Mouse (Mus musculus): Measurements from ENCODE around the gene 1700037C18Rik. TPM values are rescaled to one million over a fixed set of nuclear protein-coding genes. Genes with fewer than 3 reads are reported as not detected.
"Not testable (repeated sequence)": the region's sequence is repeated elsewhere in the genome, so short reads cannot be mapped to it uniquely, and the experiment has no call there.

Gene 1700037C18Rik
- polyA plus RNA-seq, 1 experiment from 2014 or later = 7.6 TPM

- Histone ChIP-seq H3K4me1 (ENCODE audit: control insufficient read depth in 2 of 2, insufficient read depth in 2 of 2, low read length in 2 of 2) (peaks cover 3 to 10% of the 10 kb centered on the region in 2 experiments; a peak in 3 of 4 replicates), H3K9ac (ENCODE audit: low read length) (peak overlapping the region; percentile 81), H3K4me3 (ENCODE audit: control insufficient read depth in 1 of 2, insufficient read depth in 1 of 2, low read depth in 1 of 2, low read length in 2 of 2) (peak overlapping the region; percentile 63 to 85), H3K4me2 (ENCODE audit: low read length) (peak overlapping the region; percentile 93), H3K36me3 (ENCODE audit: control insufficient read depth, insufficient read depth, low read length) (peaks cover 28% of the 10 kb centered on the region), H3K27me3 (ENCODE audit: control insufficient read depth, insufficient read depth, low read length) (no peaks in the 10 kb centered on the region), H3K27ac (replicated peaks in 1 of 2; ENCODE audit: control insufficient read depth in 1 of 2, insufficient read depth in 1 of 2, low read depth in 2 of 2, low read length in 2 of 2) (peak overlapping the region; percentile 55 to 58), H3K9me3 (ENCODE audit: control insufficient read depth, low read length) (no peaks in the 10 kb centered on the region)
- no peak for ATAC-seq (ENCODE audit: insufficient number of reproducible peaks, insufficient read depth, low FRiP score, low read depth)
- WGBS = 2% methylated on average over 16 of the region's 16 CpGs
Observed at GRCm38 (mm10) chr16:3871815-3872214, 36.7 kb downstream of the 1700037C18Rik start.

GRCm38 (mm10) chr16:3859254-3859653 is 49.2 kb downstream of the 1700037C18Rik start:
- ATAC-seq (ENCODE audit: insufficient number of reproducible peaks, insufficient read depth, low FRiP score, low read depth) = no peak
- 91% methylated on average over 4 of the region's 4 CpGs for WGBS

GRCm38 (mm10) chr16:3855776-3856175 is 52.7 kb downstream of the 1700037C18Rik start:
- Histone ChIP-seq H3K27ac (replicated peaks in 1 of 2; ENCODE audit: control insufficient read depth in 1 of 2, insufficient read depth in 1 of 2, low read depth in 2 of 2, low read length in 2 of 2) (no peak overlapping the region), H3K36me3 (ENCODE audit: control insufficient read depth, insufficient read depth, low read length) (peaks cover 5% of the 10 kb centered on the region), H3K9ac (ENCODE audit: low read length) (no peak overlapping the region), H3K4me2 (ENCODE audit: low read length) (no peak overlapping the region), H3K9me3 (ENCODE audit: control insufficient read depth, low read length) (no peaks in the 10 kb centered on the region), H3K27me3 (ENCODE audit: control insufficient read depth, insufficient read depth, low read length) (no peaks in the 10 kb centered on the region), H3K4me1 (ENCODE audit: control insufficient read depth in 2 of 2, insufficient read depth in 2 of 2, low read length in 2 of 2) (no peaks in the 10 kb centered on the region), H3K4me3 (ENCODE audit: control insufficient read depth in 1 of 2, insufficient read depth in 1 of 2, low read depth in 1 of 2, low read length in 2 of 2) (no peak overlapping the region)
- no peak for ATAC-seq (ENCODE audit: insufficient number of reproducible peaks, insufficient read depth, low FRiP score, low read depth)
- WGBS = 69% methylated on average over 1 of the region's 1 CpGs

More at GRCm38 (mm10) chr16:3859254-3859653, 49.2 kb downstream of the 1700037C18Rik start:
- Histone ChIP-seq H3K36me3 (ENCODE audit: control insufficient read depth, insufficient read depth, low read length) (peaks cover 30% of the 10 kb centered on the region), H3K4me2 (ENCODE audit: low read length) (no peak overlapping the region), H3K27me3 (ENCODE audit: control insufficient read depth, insufficient read depth, low read length) (no peaks in the 10 kb centered on the region), H3K4me1 (ENCODE audit: control insufficient read depth in 2 of 2, insufficient read depth in 2 of 2, low read length in 2 of 2) (no peaks in the 10 kb centered on the region), H3K4me3 (ENCODE audit: control insufficient read depth in 1 of 2, insufficient read depth in 1 of 2, low read depth in 1 of 2, low read length in 2 of 2) (no peak overlapping the region), H3K9me3 (ENCODE audit: control insufficient read depth, low read length) (no peaks in the 10 kb centered on the region), H3K27ac (replicated peaks in 1 of 2; ENCODE audit: control insufficient read depth in 1 of 2, insufficient read depth in 1 of 2, low read depth in 2 of 2, low read length in 2 of 2) (no peak overlapping the region), H3K9ac (ENCODE audit: low read length) (no peak overlapping the region)

- no peaks in the 10 kb centered on the region for H3K27me3 ChIP-seq (ENCODE audit: control insufficient read depth, insufficient read depth, low read length)
- H3K9me3 ChIP-seq (ENCODE audit: control insufficient read depth, low read length) = no peaks in the 10 kb centered on the region
- no peak overlapping the region for H3K27ac ChIP-seq (replicated peaks in 1 of 2; ENCODE audit: control insufficient read depth in 1 of 2, insufficient read depth in 1 of 2, low read depth in 2 of 2, low read length in 2 of 2)
- no peak for ATAC-seq (ENCODE audit: insufficient number of reproducible peaks, insufficient read depth, low FRiP score, low read depth)
- H3K9ac ChIP-seq (ENCODE audit: low read length) = no peak overlapping the region
- no peaks in the 10 kb centered on the region for H3K36me3 ChIP-seq (ENCODE audit: control insufficient read depth, insufficient read depth, low read length)
- no peaks in the 10 kb centered on the region for H3K4me1 ChIP-seq (ENCODE audit: control insufficient read depth in 2 of 2, insufficient read depth in 2 of 2, low read length in 2 of 2)
- WGBS = 60% methylated on average over 11 of the region's 11 CpGs
- no peak overlapping the region for H3K4me3 ChIP-seq (ENCODE audit: control insufficient read depth in 1 of 2, insufficient read depth in 1 of 2, low read depth in 1 of 2, low read length in 2 of 2)
- H3K4me2 ChIP-seq (ENCODE audit: low read length) = no peak overlapping the region
Observed at GRCm38 (mm10) chr16:3854437-3855182, 53.9 kb downstream of the 1700037C18Rik start.

- H3K9ac ChIP-seq (ENCODE audit: low read length) = no peak overlapping the region
- H3K4me2 ChIP-seq (ENCODE audit: low read length) = no peak overlapping the region
- H3K36me3 ChIP-seq (ENCODE audit: control insufficient read depth, insufficient read depth, low read length) = no peaks in the 10 kb centered on the region
- H3K27ac ChIP-seq (replicated peaks in 1 of 2; ENCODE audit: control insufficient read depth in 1 of 2, insufficient read depth in 1 of 2, low read depth in 2 of 2, low read length in 2 of 2) = no peak overlapping the region
- no peak for ATAC-seq (ENCODE audit: insufficient number of reproducible peaks, insufficient read depth, low FRiP score, low read depth)
- H3K4me1 ChIP-seq (ENCODE audit: control insufficient read depth in 2 of 2, insufficient read depth in 2 of 2, low read length in 2 of 2) = peaks cover 1 to 5% of the 10 kb centered on the region in 2 experiments; a peak in 2 of 4 replicates
- H3K9me3 ChIP-seq (ENCODE audit: control insufficient read depth, low read length) = no peaks in the 10 kb centered on the region
- no peak overlapping the region for H3K4me3 ChIP-seq (ENCODE audit: control insufficient read depth in 1 of 2, insufficient read depth in 1 of 2, low read depth in 1 of 2, low read length in 2 of 2)
- H3K27me3 ChIP-seq (ENCODE audit: control insufficient read depth, insufficient read depth, low read length) = no peaks in the 10 kb centered on the region
- 16% methylated on average over 11 of the region's 12 CpGs for WGBS
Observed at GRCm38 (mm10) chr16:3852586-3852985, 55.9 kb downstream of the 1700037C18Rik start.

- not testable (repeated sequence) for H3K36me3 ChIP-seq (ENCODE audit: control insufficient read depth, insufficient read depth, low read length); H3K27me3 ChIP-seq (ENCODE audit: control insufficient read depth, insufficient read depth, low read length); ATAC-seq (ENCODE audit: insufficient number of reproducible peaks, insufficient read depth, low FRiP score, low read depth); H3K27ac ChIP-seq (replicated peaks in 1 of 2; ENCODE audit: control insufficient read depth in 1 of 2, insufficient read depth in 1 of 2, low read depth in 2 of 2, low read length in 2 of 2); H3K9me3 ChIP-seq (ENCODE audit: control insufficient read depth, low read length); H3K4me3 ChIP-seq (ENCODE audit: control insufficient read depth in 1 of 2, insufficient read depth in 1 of 2, low read depth in 1 of 2, low read length in 2 of 2); H3K4me2 ChIP-seq (ENCODE audit: low read length); H3K9ac ChIP-seq (ENCODE audit: low read length); H3K4me1 ChIP-seq (ENCODE audit: control insufficient read depth in 2 of 2, insufficient read depth in 2 of 2, low read length in 2 of 2)
- 89% methylated on average over 13 of the region's 13 CpGs for WGBS
Observed at GRCm38 (mm10) chr16:3851301-3851700, 57.2 kb downstream of the 1700037C18Rik start.

- H3K4me1 ChIP-seq (ENCODE audit: control insufficient read depth in 2 of 2, insufficient read depth in 2 of 2, low read length in 2 of 2) = peaks cover 6 to 7% of the 10 kb centered on the region in 2 experiments; a peak in 3 of 4 replicates
- no peak overlapping the region for H3K4me3 ChIP-seq (ENCODE audit: control insufficient read depth in 1 of 2, insufficient read depth in 1 of 2, low read depth in 1 of 2, low read length in 2 of 2)
Observed at GRCm38 (mm10) chr16:3848416-3848815, 60.1 kb downstream of the 1700037C18Rik start.

More at GRCm38 (mm10) chr16:3848416-3848815, 60.1 kb downstream of the 1700037C18Rik start:
- 65% methylated on average over 3 of the region's 3 CpGs for WGBS
- Histone ChIP-seq H3K9ac (ENCODE audit: low read length) (no peak overlapping the region), H3K9me3 (ENCODE audit: control insufficient read depth, low read length) (no peaks in the 10 kb centered on the region), H3K4me2 (ENCODE audit: low read length) (no peak overlapping the region), H3K36me3 (ENCODE audit: control insufficient read depth, insufficient read depth, low read length) (no peaks in the 10 kb centered on the region), H3K27ac (replicated peaks in 1 of 2; ENCODE audit: control insufficient read depth in 1 of 2, insufficient read depth in 1 of 2, low read depth in 2 of 2, low read length in 2 of 2) (no peak overlapping the region), H3K27me3 (ENCODE audit: control insufficient read depth, insufficient read depth, low read length) (no peaks in the 10 kb centered on the region)
- no peak for ATAC-seq (ENCODE audit: insufficient number of reproducible peaks, insufficient read depth, low FRiP score, low read depth)

Measured in heart, embryonic 14.5 days (tissue).